Mouse (Mus musculus): ENCODE measurements around the gene Rmnd5a. TPM values are rescaled to one million over a fixed set of nuclear protein-coding genes. Genes with fewer than 3 reads are reported as not detected.

Rmnd5a gene
- 42.7 TPM for polyA plus RNA-seq (2014; fragmentation: Illumina TruSeq; extraction: RNeasy Lipid Tissue Mini Kit (QIAGEN cat#74804); ENCODE audit: low read depth, low replicate concordance)

GRCm38 (mm10) chr6:71440492-71441250 lies at the start of gene Rmnd5a:
Rmnd5a (minus strand) TSS chr6:71440637.

DNA sequence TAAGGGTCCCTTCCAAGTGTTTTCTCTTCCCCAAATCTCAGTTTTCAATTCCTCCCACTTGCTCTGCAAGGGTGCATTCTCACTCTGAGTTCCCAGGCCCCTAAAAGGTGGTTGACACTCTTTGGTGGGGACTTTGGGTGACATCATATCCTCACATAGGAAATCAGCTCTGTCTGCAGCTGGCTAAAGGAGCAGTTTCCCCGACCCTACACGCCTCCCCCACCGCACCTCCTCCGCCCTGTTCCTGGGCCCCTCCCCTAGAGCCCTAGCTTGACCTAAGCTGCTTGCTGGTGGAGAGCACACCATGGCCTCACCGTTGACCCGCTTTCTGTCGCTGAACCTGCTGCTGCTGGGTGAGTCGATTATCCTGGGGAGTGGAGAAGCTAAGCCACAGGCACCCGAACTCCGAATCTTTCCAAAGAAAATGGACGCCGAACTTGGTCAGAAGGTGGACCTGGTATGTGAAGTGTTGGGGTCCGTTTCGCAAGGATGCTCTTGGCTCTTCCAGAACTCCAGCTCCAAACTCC lies 67.1 kb downstream of the Rmnd5a start, which contains the start of gene Cd8a:
Gene Cd8a, plus strand, starts transcription at position 179 of the 527 bp plus-strand sequence.

Other genes starting within 250 kb of the Rmnd5a start
- not detected for gene Fabp1, start 240.8 kb downstream of the Rmnd5a start, polyA plus RNA-seq (2014; fragmentation: Illumina TruSeq; extraction: RNeasy Lipid Tissue Mini Kit (QIAGEN cat#74804); ENCODE audit: low read depth, low replicate concordance)
- gene Krcc1, start 169.0 kb downstream of the Rmnd5a start, polyA plus RNA-seq (2014; fragmentation: Illumina TruSeq; extraction: RNeasy Lipid Tissue Mini Kit (QIAGEN cat#74804); ENCODE audit: low read depth, low replicate concordance), result 93.7 TPM
- 3.0 TPM for gene Smyd1, start 118.4 kb downstream of the Rmnd5a start, polyA plus RNA-seq (2014; fragmentation: Illumina TruSeq; extraction: RNeasy Lipid Tissue Mini Kit (QIAGEN cat#74804); ENCODE audit: low read depth, low replicate concordance)
- gene Cd8b1, start 117.8 kb downstream of the Rmnd5a start, polyA plus RNA-seq (2014; fragmentation: Illumina TruSeq; extraction: RNeasy Lipid Tissue Mini Kit (QIAGEN cat#74804); ENCODE audit: low read depth, low replicate concordance), result not detected
- 0.40 TPM for gene Cd8a, start 67.2 kb downstream of the Rmnd5a start, polyA plus RNA-seq (2014; fragmentation: Illumina TruSeq; extraction: RNeasy Lipid Tissue Mini Kit (QIAGEN cat#74804); ENCODE audit: low read depth, low replicate concordance)
- 24.3 TPM for gene Rnf103, start 53.3 kb upstream of the Rmnd5a start, polyA plus RNA-seq (2014; fragmentation: Illumina TruSeq; extraction: RNeasy Lipid Tissue Mini Kit (QIAGEN cat#74804); ENCODE audit: low read depth, low replicate concordance)
- gene Chmp3, start 103.2 kb upstream of the Rmnd5a start, polyA plus RNA-seq (2014; fragmentation: Illumina TruSeq; extraction: RNeasy Lipid Tissue Mini Kit (QIAGEN cat#74804); ENCODE audit: low read depth, low replicate concordance), result 118 TPM
- gene Kdm3a, start 192.4 kb upstream of the Rmnd5a start, polyA plus RNA-seq (2014; fragmentation: Illumina TruSeq; extraction: RNeasy Lipid Tissue Mini Kit (QIAGEN cat#74804); ENCODE audit: low read depth, low replicate concordance), result 41.8 TPM

All from adipose tissue, adult 10 weeks (tissue).